Mouse (Mus musculus): ENCODE data around the gene S100pbp.

The S100pbp gene

DNA sequence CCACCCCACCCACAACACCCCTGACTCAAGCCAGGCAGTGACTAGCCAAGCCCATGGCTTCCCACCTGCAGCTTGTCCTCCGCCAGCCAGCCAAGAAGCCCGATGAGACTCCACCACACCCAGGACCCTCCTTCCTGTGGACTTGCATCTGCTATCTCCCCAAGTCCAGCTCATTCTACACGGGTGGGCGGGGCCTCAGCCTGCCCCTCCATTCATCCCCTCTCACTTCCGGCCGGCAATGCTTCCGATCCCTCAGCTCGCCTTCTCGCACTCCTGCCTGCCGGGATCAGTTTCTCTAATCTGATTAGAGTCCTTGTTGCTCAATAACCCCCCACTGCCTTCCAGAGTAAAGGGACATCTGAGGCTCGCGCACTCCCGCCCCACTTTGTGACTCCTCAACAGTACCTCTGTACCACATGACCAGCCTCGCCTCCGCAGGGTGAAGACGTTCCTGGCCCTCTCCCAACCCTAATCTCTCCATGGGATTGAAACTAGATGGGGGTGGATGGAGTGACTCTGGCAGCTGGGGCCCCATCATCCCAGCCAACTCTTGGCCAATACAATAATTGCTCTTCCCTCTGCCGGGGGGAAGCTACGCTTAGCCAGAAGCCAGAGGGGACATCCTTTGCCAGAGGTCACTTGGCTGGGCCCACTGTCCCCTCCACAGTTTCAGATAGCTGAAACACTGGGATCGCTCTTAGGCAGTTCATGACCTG, 63.6 kb downstream of the S100pbp start:
- no peak for DNase-seq

DNA sequence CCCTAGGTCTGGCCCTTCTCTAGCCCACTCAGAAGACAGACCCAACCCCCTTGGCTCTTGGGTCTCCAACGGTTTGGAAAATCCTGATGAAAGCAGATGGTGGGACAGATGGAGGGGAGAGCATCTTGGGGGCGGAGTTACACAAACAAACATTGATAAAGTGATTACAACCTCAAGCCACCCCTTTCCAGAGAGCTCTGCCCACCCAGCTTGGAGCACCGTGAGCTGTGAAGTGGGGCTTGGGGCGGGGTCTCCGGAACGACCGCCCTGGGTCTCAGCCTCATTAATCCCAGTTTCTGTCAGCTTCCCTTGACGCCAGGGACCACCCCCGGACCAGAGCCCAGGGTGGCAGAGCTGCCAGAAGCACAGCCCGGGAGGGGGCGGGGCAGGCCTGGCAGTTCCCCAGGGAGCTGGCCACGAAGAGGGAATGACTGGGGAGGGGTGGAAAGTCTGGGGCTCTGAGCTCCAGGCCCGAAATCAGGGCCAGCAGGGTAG, 64.8 kb downstream of the S100pbp start:
- no peak for DNase-seq

- DNase-seq = no peak
Observed at GRCm38 (mm10) chr4:129122719-129123118, 66.8 kb downstream of the S100pbp start.

DNA sequence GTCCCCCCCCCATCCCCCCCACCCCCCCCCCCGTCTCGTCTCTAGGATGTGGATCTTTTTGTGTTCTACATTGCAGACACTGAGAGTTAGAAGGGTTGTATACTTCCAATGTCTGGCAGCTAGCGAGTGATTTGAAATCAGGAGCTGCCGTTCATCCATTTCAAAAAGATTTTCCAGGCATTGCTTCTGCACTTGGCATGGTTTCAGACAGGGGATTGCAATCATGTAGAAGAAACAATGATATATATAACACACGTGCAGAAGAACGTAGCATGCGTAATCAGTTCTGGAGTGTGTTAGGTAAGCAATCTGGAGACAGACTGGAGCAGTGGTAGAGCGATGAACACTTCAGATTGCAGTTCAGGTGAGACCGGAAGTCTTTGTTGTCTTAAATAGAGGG, 67.4 kb downstream of the S100pbp start:
- no peak for DNase-seq

DNA sequence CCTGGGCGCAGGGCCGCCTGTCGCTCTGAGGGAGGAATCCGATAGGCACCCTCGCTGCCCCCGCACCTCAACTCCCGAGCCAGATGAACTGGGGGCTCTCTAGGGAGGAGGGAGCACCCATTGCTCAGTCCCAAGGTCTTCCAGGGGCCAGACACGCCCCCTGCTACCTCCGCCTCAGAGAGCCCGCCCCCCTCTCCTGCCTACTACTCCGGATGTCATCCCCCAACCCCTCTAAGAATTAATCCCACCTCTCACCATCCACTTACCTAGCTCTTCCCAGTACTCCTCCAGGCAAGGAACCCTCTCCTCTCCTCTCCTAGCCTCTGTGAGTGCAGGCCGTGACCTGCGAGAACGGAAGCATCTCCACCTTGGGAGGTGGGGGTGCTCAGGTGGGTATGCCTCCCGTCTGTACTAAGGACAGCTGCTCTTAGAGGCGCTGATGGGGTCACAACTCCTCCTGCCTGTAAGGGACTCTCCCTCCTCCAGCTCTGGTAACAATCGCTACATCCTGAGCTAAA, 67.9 kb downstream of the S100pbp start, which contains the start of gene Hpca:
Gene Hpca (minus strand): TSS at position 468 of the 518 bp plus-strand sequence.
- DNase-seq = no peak

DNA sequence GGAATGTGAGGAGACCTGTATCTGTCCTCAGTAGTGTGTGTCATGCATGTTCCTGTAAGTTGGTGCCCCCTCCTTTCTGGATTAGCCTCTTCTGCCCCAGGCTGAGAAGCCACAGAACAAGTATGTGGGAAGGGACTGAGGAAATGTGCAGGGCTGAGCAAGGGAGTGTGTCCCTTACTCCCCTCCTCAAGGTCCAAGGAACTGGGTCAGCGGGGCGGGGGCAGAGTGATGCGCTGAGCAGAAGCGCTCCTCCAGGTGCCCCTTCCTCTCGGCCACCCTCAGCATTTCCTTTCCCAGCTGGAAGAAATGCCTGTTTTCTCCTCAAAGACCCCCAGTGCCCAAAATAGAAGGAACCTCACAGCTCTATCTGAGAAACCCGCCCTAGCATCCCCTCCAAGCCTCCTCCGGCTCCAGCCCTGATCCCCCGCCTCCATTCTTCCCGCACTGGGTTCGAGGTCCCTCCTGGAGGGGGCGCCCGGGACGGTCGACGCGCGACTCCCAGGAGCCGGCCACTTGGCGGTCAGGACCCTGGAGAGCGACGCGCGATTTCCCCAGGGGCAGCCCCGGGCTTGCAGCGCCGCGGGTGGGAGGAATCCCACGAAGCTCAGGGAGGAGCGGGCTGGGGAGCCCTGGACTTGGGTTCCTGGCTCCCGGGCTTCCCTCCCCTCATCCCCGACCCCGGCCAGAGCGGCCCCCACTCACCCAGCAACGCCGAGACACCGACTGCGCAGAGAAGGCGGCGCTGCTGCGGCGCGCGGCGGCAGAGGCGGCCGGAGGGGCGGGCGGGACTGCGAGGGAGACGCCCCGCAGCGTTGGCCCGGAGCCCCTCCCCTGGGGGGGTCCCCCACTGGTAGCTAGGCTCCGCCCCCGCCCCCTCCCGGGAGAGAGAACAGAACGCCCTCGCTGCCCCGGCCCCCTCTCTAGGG, 68.7 kb downstream of the S100pbp start:
- peak; percentile 34 to 62 for DNase-seq

DNA sequence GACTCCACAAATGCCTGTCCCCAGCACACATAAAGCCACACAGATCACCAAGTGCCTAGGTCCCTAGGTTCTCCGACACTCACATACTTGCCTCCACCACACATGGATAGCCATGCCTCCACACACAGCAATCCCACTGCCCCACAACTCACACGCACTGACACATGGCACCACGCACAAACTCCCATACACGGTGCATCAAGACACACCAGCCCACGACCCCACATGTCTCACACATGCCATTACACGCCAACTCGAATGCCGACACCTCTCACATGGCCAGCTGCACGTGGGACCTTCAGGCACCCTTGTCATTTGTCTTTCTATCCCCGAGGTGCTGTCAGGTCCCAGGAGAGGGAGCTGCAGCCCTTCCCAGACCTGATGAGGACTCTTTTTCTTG, 69.8 kb downstream of the S100pbp start:
- DNase-seq = no peak

DNA sequence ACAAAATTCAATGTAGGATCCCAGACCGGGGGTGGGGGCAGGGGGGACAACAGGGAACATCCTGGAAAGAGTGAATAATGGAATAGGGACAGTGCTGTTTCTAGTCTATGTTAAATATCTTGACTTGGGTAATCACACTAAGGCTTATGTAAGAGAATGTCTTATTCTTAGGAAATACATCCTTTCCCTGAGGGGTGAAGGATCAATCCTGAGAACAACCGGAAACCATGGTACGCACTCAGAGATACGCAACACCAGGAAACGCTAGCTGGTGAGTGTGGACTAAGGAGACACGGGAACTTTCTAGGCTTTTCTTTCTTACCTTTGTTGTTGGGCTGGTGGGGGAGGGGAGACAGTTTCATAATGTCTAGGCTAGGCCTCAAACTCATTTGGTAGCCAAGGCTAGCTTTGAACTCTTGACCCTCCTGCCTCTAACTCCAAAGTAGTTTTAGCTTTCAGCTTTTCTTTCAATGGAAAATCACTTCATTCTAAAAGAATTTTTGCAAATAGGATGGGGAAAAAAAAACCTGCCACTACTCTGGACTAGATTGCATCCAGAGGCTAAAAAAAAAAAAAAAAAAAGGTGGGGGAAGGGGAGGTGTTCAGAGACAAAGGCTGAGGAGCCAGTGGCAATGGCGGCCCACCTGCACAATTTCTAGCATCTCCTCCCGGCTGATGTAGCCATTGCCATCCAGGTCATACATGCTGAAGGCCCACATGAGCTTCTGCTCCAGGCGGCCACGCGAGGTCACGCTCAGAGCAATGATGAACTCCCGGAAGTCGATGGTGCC, 71.6 kb downstream of the S100pbp start:
- DNase-seq = no peak

- no peak for DNase-seq
Observed at GRCm38 (mm10) chr4:129116703-129117102, 72.8 kb downstream of the S100pbp start.

- peak in 1 of 2 experiments; percentile 24 for DNase-seq
Observed at GRCm38 (mm10) chr4:129113083-129113988, 76.2 kb downstream of the S100pbp start.

DNA sequence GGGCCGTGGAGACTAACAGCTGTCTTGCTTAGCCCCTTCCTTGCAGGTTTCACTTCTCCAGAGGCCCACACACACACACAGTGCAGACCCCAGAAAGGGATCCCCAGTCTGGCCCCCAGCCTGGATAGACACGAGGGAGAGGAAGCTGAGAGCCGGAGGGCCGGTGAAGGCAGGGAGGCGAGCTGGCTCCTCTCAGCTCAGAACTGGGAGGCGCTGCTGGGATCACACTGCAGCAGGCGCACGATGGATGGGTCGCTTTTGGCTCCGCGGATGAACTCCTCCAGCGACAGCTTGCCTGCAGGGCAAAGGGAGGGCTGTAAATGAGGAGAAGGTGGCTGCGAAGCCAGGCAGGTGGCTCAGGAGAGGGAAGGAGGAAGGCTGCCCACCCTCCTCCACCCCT, 77.3 kb downstream of the S100pbp start:
- no peak for DNase-seq

GRCm38 (mm10) chr4:129111350-129111749, 78.2 kb downstream of the S100pbp start:
- no peak for DNase-seq

GRCm38 (mm10) chr4:129110804-129111203, 78.7 kb downstream of the S100pbp start:
- DNase-seq = no peak

DNA sequence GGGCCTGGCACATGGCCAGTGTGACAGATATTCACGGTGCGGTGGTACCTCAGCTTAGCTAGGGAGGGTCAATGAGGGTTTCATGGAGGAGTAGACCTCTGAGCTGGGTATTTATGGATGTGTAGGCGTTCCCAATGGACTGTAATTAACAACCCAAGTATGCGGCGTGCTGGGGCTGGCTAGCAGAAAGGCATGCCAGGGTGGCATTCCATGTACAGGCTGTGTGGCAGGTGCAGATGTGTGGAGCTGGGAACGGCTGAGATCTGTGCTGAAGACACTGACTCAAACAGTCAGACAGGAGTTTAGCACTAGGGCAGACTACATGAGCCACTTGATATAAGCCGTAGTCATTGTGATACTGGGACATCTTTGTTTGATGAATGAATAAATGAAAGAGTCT, 80.9 kb downstream of the S100pbp start:
- no peak for DNase-seq

- no peak for DNase-seq
Observed at GRCm38 (mm10) chr4:129107348-129107899, 82.1 kb downstream of the S100pbp start.

GRCm38 (mm10) chr4:129106073-129106472, 83.5 kb downstream of the S100pbp start:
- no peak for DNase-seq

- no peak for DNase-seq
Observed at GRCm38 (mm10) chr4:129105356-129105755, 84.2 kb downstream of the S100pbp start, which contains the start of gene Tmem54. Gene Tmem54, plus strand, starts transcription at chr4:129105548.

- DNase-seq = no peak
Observed at GRCm38 (mm10) chr4:129102133-129102829, 87.2 kb downstream of the S100pbp start.
